In the genomic region with DNA sequence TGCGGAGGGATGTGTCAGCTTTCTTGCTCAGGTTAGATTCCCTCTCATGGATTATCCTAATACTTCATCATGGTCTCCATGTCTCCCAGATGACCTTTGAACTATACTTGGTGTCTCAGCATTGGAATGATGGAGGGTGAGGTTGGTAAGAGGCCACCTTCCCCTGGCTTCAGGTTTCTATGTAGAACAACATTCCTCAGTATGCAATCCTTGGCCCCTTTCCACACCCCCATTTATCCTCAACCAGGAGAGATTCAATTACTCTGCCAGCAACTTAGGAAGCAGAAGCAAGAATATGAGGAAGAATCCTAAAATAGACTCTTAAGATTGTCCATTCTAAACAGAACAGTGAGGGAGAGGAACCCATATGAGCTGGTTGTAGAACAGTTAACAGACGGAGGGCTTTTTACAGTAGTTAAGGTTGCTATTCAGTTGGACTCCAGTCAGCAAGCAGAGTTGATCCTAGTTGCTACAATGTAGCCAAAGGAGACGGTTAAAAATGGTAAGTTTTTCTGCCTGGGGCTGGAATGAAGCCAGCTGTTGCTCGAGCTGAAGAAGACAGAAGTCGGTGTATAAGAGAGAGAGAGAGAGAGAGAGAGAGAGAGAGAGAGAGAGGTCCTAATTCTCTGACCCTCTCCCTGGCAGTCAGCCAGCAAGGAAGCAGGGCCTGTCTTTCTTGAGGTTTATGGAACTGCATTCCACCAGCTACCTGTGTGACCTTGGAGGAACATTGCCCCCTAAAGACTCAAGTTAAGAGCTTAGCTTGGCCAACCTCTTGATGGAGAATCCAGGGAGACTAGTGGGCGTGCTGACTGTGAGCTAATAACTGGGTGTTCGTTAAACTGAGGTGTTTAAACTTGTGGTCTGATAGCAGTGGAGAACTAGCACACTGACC, we compare ENCODE assay signal across 20 mouse cellular contexts.
DNase-seq lines count a peak whose midpoint lies in the region; ATAC-seq and TF ChIP-seq lines count a peak whose summit lies in the region.
"Had no signal": no experiment of that assay in that cellular context is flagged by ENCODE, and none has a peak within 500 bp of the region (broad histone marks: within the 10 kb centered on the region; RNA-seq: fewer than 3 reads in every experiment).

No protein-coding gene starts in this region.

- DNase-seq in lung, embryonic 14.5 days, result peak; percentile 71
- no peak for DNase-seq in lung, adult 2 months
- DNase-seq in NIH3T3 (ENCODE audit: low read depth), result peak; percentile 65
- peak; percentile 23 for DNase-seq in brain, adult 2 months (ENCODE audit: low read depth, low spot score)
- peak; percentile 43 for DNase-seq in limb, embryonic 14.5 days (ENCODE audit: low spot score)
- no peak for DNase-seq in forebrain, embryonic 11.5 days (ENCODE audit: low spot score)
- no peak for DNase-seq in heart, postnatal 36 days
- DNase-seq: adrenal gland, postnatal 10 days; cerebellum, adult 8-10 months; heart, postnatal 14 days; layer of hippocampus, postnatal 36 days; lung, postnatal 14 days; thymus, postnatal 25 days had no signal

- intact Hi-C loops in heart, postnatal 36 days (cut with DNase I), result no loop called here

- TF ChIP-seq POLR2A in lung, adult 2 months (IDR thresholded peaks at IDR 0.05; ENCODE audit: borderline replicate concordance, extremely low read depth, low read depth, low read length), result no peak
- TF ChIP-seq POLR2A in limb, embryonic 14.5 days (IDR thresholded peaks at IDR 0.05; ENCODE audit: borderline replicate concordance, extremely low read depth, insufficient read depth, insufficient read length), result no peak

- no peaks in the 10 kb centered on the region for H3K9me3 ChIP-seq in lung, embryonic 14.5 days (ENCODE audit: low read depth, low read length)
- no peaks in the 10 kb centered on the region for H3K9me3 ChIP-seq in limb, embryonic 14.5 days (ENCODE audit: control insufficient read depth, low read length)
- no peaks in the 10 kb centered on the region for H3K9me3 ChIP-seq in forebrain, embryonic 11.5 days (ENCODE audit: control insufficient read depth, low read length)
- H3K9me3 ChIP-seq: heart, embryonic 12.5 days had no signal

- no peak for ATAC-seq in lung, embryonic 14.5 days (ENCODE audit: insufficient read depth)
- no peak for ATAC-seq in limb, embryonic 14.5 days (ENCODE audit: low FRiP score, low read depth)
- ATAC-seq in forebrain, embryonic 11.5 days (replicated peaks; ENCODE audit: low FRiP score), result no peak
- ATAC-seq: activated CD4-positive, CD25-positive, alpha-beta regulatory T cell, adult 4 months; midbrain, embryonic 16.5 days had no signal

- 33% methylated on average over 7 of the region's 7 CpGs for WGBS in lung, embryonic 14.5 days
- 45% methylated on average over 7 of the region's 7 CpGs for WGBS in lung, adult 2 months
- 43% methylated on average over 7 of the region's 7 CpGs for WGBS in limb, embryonic 14.5 days
- 77% methylated on average over 7 of the region's 7 CpGs for WGBS in forebrain, embryonic 11.5 days

- H3K9ac ChIP-seq in lung, embryonic 14.5 days, result no peak overlapping the region
- no peak overlapping the region for H3K9ac ChIP-seq in limb, embryonic 14.5 days (ENCODE audit: low read depth, low read length, severe bottlenecking)
- H3K9ac ChIP-seq in forebrain, embryonic 11.5 days (ENCODE audit: low read length), result no peak overlapping the region
- H3K9ac ChIP-seq: heart, embryonic 12.5 days; hindbrain, embryonic 14.5 days; liver, embryonic 14.5 days had no signal

- no peak for TF ChIP-seq CTCF in lung, embryonic 14.5 days (IDR thresholded peaks at IDR 0.05; ENCODE audit: low read depth)
- no peak for TF ChIP-seq CTCF in lung, adult 2 months (IDR thresholded peaks at IDR 0.05; ENCODE audit: insufficient read depth, low read length)

- H3K4me2 ChIP-seq in lung, embryonic 14.5 days, result no peak overlapping the region
- no peak overlapping the region for H3K4me2 ChIP-seq in limb, embryonic 14.5 days (replicated peaks; ENCODE audit: low read depth, low read length, severe bottlenecking)
- H3K4me2 ChIP-seq in forebrain, embryonic 11.5 days (ENCODE audit: low read depth, low read length, severe bottlenecking), result no peak overlapping the region
- H3K4me2 ChIP-seq: heart, embryonic 12.5 days; hindbrain, embryonic 14.5 days had no signal

- no peaks in the 10 kb centered on the region for H3K36me3 ChIP-seq in lung, embryonic 14.5 days (ENCODE audit: insufficient read depth)
- H3K36me3 ChIP-seq in limb, embryonic 14.5 days (ENCODE audit: control insufficient read depth, insufficient read depth, low read length), result no peaks in the 10 kb centered on the region
- H3K36me3 ChIP-seq in forebrain, embryonic 11.5 days (ENCODE audit: control insufficient read depth, insufficient read depth, low read length), result no peaks in the 10 kb centered on the region
- H3K36me3 ChIP-seq: heart, embryonic 12.5 days had no signal

- no peak overlapping the region for H3K4me3 ChIP-seq in lung, embryonic 14.5 days (ENCODE audit: low read depth, low read length)
- no peak overlapping the region for H3K4me3 ChIP-seq in lung, adult 2 months (replicated peaks; ENCODE audit: extremely low read depth, low read depth, low read length)
- no peak overlapping the region for H3K4me3 ChIP-seq in limb, embryonic 14.5 days (replicated peaks; ENCODE audit: low read length)
- H3K4me3 ChIP-seq in forebrain, embryonic 11.5 days (ENCODE audit: low read depth, low read length), result no peak overlapping the region
- H3K4me3 ChIP-seq: heart, embryonic 12.5 days; layer of hippocampus, adult 2 months had no signal

- peaks cover 2% of the 10 kb centered on the region for H3K27me3 ChIP-seq in lung, embryonic 14.5 days (ENCODE audit: insufficient read depth, low read length)
- H3K27me3 ChIP-seq in limb, embryonic 14.5 days (ENCODE audit: control insufficient read depth, insufficient read depth, low read length), result peaks cover 9% of the 10 kb centered on the region
- peaks cover 8% of the 10 kb centered on the region for H3K27me3 ChIP-seq in forebrain, embryonic 11.5 days (ENCODE audit: control insufficient read depth, insufficient read depth, low read length)

- H3K27ac ChIP-seq in lung, embryonic 14.5 days (ENCODE audit: low read depth), result no peak overlapping the region
- H3K27ac ChIP-seq in limb, embryonic 14.5 days (replicated peaks; ENCODE audit: low read depth, low read length), result no peak overlapping the region
- no peak overlapping the region for H3K27ac ChIP-seq in forebrain, embryonic 11.5 days (ENCODE audit: low read depth, low read length)
- H3K27ac ChIP-seq: hindbrain, embryonic 14.5 days; kidney, postnatal 0 days; layer of hippocampus, adult 2 months; liver, embryonic 14.5 days had no signal

- H3K4me1 ChIP-seq in lung, embryonic 14.5 days (ENCODE audit: insufficient read depth), result 0 out of 2 replicates have a peak, but pooled peaks cover 3% of the 10 kb centered on the region
- no peaks in the 10 kb centered on the region; the same call in 1 of the 2 replicates for H3K4me1 ChIP-seq in lung, adult 2 months (ENCODE audit: control insufficient read depth, insufficient read depth, low read length)
- H3K4me1 ChIP-seq in limb, embryonic 14.5 days (ENCODE audit: control insufficient read depth, insufficient read depth, low read length), result peaks cover 27% of the 10 kb centered on the region
- no peaks in the 10 kb centered on the region for H3K4me1 ChIP-seq in forebrain, embryonic 11.5 days (replicated peaks; ENCODE audit: control insufficient read depth, insufficient read depth, low read length)
- H3K4me1 ChIP-seq: heart, embryonic 12.5 days had no signal

Comparison
In these comparisons a context has a peak if more than half of its experiments do, and no peak if none do; other contexts are left out.
1. DNase-seq: peak in lung, embryonic 14.5 days (single experiment), NIH3T3 (single experiment), brain, adult 2 months (single experiment) and limb, embryonic 14.5 days (single experiment); none in lung, adult 2 months (single experiment), forebrain, embryonic 11.5 days (single experiment) and heart, postnatal 36 days (0 of 2).